Mouse (Mus musculus) CH12.LX (cell line): ENCODE measurements at regions not wholly inside any gene's neighbourhood (a gene's known extent, or its start where the extent isn't known, plus 50 kb on each side); places are given as distances from the start of the nearest gene placed in this dataset.

Experiments
- DNase-seq: peaks from one replicate; pipeline ENCODE4 v3.0.0-alpha.2; 2013; ENCODE audit errors: extremely low read depth
- H3K27ac ChIP-seq: 2 replicates; pipeline ENCODE4 v1.5.1; 2012; ENCODE audit warnings: low read depth, mild to moderate bottlenecking, control low read depth, moderate library complexity; ENCODE audit not compliant: insufficient read depth
- H3K27me3 ChIP-seq: replicated peaks from 2 replicates; pipeline ENCODE3; 2012; ENCODE audit warnings: inconsistent platforms
- H3K36me3 ChIP-seq, 2 experiments: replicated peaks in 1 of 2; 2 replicates each; pipeline versions ENCODE3 to v1.6.1; 2012; ENCODE audit warnings: inconsistent platforms in 1 of 2, low read length in 1 of 2, mild to moderate bottlenecking in 1 of 2, mixed read lengths in 1 of 2, moderate library complexity in 1 of 2; ENCODE audit not compliant: control insufficient read depth in 1 of 2, insufficient read depth in 1 of 2
- H3K4me1 ChIP-seq, 2 experiments: 2 replicates each; pipeline ENCODE4 v1.6.1; 2012; ENCODE audit warnings: inconsistent platforms in 1 of 2, moderate library complexity in 1 of 2; ENCODE audit not compliant: insufficient read depth in 2 of 2, control insufficient read depth in 1 of 2
- H3K4me2 ChIP-seq: 2 replicates; pipeline ENCODE4 v1.6.1; 2012; ENCODE audit warnings: low read depth, mild to moderate bottlenecking, control low read depth; ENCODE audit not compliant: poor library complexity, insufficient read depth, severe bottlenecking
- H3K4me3 ChIP-seq, 3 experiments: fragments of 150-350 bp in 1 of 3; sonication (generic) in 1 of 3; replicated peaks in 1 of 3; 2 replicates each; pipeline versions ENCODE3 to v1.5.1; 2011 to 2012; ENCODE audit warnings: low read depth in 2 of 3, low read length in 2 of 3, mild to moderate bottlenecking in 2 of 3, moderate library complexity in 2 of 3, control low read depth in 1 of 3, improper control_type of control experiment in 1 of 3, inconsistent platforms in 1 of 3, mixed read lengths in 1 of 3; ENCODE audit not compliant: poor library complexity in 1 of 3
- H3K79me2 ChIP-seq: replicated peaks from 2 replicates; pipeline ENCODE4 v1.6.1; 2012; ENCODE audit warnings: mild to moderate bottlenecking, moderate library complexity; ENCODE audit not compliant: control insufficient read depth, poor library complexity, insufficient read depth, severe bottlenecking; ENCODE audit errors: extremely low read depth
- H3K9ac ChIP-seq: 2 replicates; pipeline ENCODE4 v1.6.1; 2012; ENCODE audit warnings: low read depth, mild to moderate bottlenecking, control low read depth, moderate library complexity; ENCODE audit not compliant: insufficient read depth
- H3K9me3 ChIP-seq: replicated peaks from 2 replicates; pipeline ENCODE3; 2012; ENCODE audit warnings: low read length, inconsistent platforms, mixed read lengths
- BHLHE40 ChIP-seq: IDR thresholded peaks from 2 replicates; pipeline ENCODE4 v1.6.1; 2011; ENCODE audit warnings: mild to moderate bottlenecking, low read depth, low read length, improper control_type of control experiment
- CHD1 ChIP-seq: IDR thresholded peaks from 2 replicates; pipeline ENCODE4 v1.6.1; 2012; ENCODE audit warnings: low read depth, low read length, improper control_type of control experiment, inconsistent platforms
- CTCF ChIP-seq, 2 experiments: IDR thresholded peaks in 1 of 2; conservative IDR thresholded peaks in 1 of 2; 2 replicates each; pipeline ENCODE4 v1.5.1; 2011 to 2012; ENCODE audit warnings: low read depth in 2 of 2, low read length in 2 of 2, improper control_type of control experiment in 1 of 2, inconsistent platforms in 1 of 2, mild to moderate bottlenecking in 1 of 2, moderate library complexity in 1 of 2
- EP300 ChIP-seq: IDR thresholded peaks from 2 replicates; pipeline ENCODE4 v1.6.1; 2011; ENCODE audit warnings: low read length, improper control_type of control experiment
- GABPA ChIP-seq: IDR thresholded peaks from 2 replicates; pipeline ENCODE4 v1.6.1; 2012; ENCODE audit warnings: low read depth, low read length, improper control_type of control experiment, inconsistent platforms; ENCODE audit not compliant: insufficient replicate concordance
- HCFC1 ChIP-seq: IDR thresholded peaks from 2 replicates; pipeline ENCODE4 v1.6.1; 2012; ENCODE audit warnings: low read depth, mild to moderate bottlenecking, inconsistent platforms, low read length, improper control_type of control experiment
- JUN ChIP-seq: IDR thresholded peaks from 2 replicates; pipeline ENCODE4 v1.6.1; 2011; ENCODE audit warnings: low read depth, mild to moderate bottlenecking, low read length, improper control_type of control experiment, moderate library complexity; ENCODE audit not compliant: insufficient read depth
- JUND ChIP-seq: conservative IDR thresholded peaks from 2 replicates; pipeline ENCODE4 v1.6.1; 2011; ENCODE audit warnings: low read depth, low read length, improper control_type of control experiment
- KAT2A ChIP-seq: IDR thresholded peaks from 2 replicates; pipeline ENCODE4 v1.6.1; 2012; ENCODE audit warnings: low read length, improper control_type of control experiment, inconsistent platforms; ENCODE audit not compliant: insufficient replicate concordance
- MAFK ChIP-seq: IDR thresholded peaks from 2 replicates; pipeline ENCODE4 v1.6.1; 2011; ENCODE audit warnings: low read length, improper control_type of control experiment; ENCODE audit not compliant: insufficient replicate concordance
- MAZ ChIP-seq: IDR thresholded peaks from 2 replicates; pipeline ENCODE4 v1.6.1; 2012; ENCODE audit warnings: low read depth, mild to moderate bottlenecking, inconsistent platforms, low read length, improper control_type of control experiment, moderate library complexity
- MEF2A ChIP-seq: IDR thresholded peaks from 2 replicates; pipeline ENCODE4 v1.6.1; 2014; ENCODE audit warnings: low read depth, mild to moderate bottlenecking, inconsistent platforms, low read length, improper control_type of control experiment, borderline replicate concordance
- NRF1 ChIP-seq: IDR thresholded peaks from 2 replicates; pipeline ENCODE4 v1.6.1; 2014; ENCODE audit warnings: low read depth, mild to moderate bottlenecking, inconsistent platforms, low read length, improper control_type of control experiment, moderate library complexity
- UBTF ChIP-seq: IDR thresholded peaks from 2 replicates; pipeline ENCODE4 v1.6.1; 2012; ENCODE audit warnings: low read depth, mild to moderate bottlenecking, inconsistent platforms, low read length, improper control_type of control experiment, moderate library complexity
- USF1 ChIP-seq: IDR thresholded peaks from 2 replicates; pipeline ENCODE4 v1.6.1; 2014; ENCODE audit warnings: low read depth, mild to moderate bottlenecking, inconsistent platforms, low read length, improper control_type of control experiment
- ZC3H11A ChIP-seq: IDR thresholded peaks from 2 replicates; pipeline ENCODE4 v1.6.1; 2012; ENCODE audit warnings: low read depth, mild to moderate bottlenecking, inconsistent platforms, low read length, improper control_type of control experiment
- ZKSCAN1 ChIP-seq: IDR thresholded peaks from 2 replicates; pipeline ENCODE4 v1.6.1; 2012; ENCODE audit warnings: low read depth, inconsistent platforms, low read length, improper control_type of control experiment, borderline replicate concordance
- dilution Hi-C: fragments of 300-500 bp; cut with MboI; formaldehyde crosslinking; loops from 2 replicates; pipeline ENCODE4 v1.14.3; 2020; ENCODE audit warnings: low sequenced_read_pairs; ENCODE audit not compliant: extremely low pct_unique_long_range_greater_than_20kb, extremely low pct_ligation_motif_present
- in situ Hi-C: fragments of 300-500 bp; cut with MboI; formaldehyde crosslinking; loops from 3 replicates; pipeline ENCODE4 v1.14.3; 2019; ENCODE audit warnings: low sequenced_read_pairs, low pct_ligation_motif_present, low pct_unique_long_range_greater_than_20kb, mixed read lengths

DNA sequence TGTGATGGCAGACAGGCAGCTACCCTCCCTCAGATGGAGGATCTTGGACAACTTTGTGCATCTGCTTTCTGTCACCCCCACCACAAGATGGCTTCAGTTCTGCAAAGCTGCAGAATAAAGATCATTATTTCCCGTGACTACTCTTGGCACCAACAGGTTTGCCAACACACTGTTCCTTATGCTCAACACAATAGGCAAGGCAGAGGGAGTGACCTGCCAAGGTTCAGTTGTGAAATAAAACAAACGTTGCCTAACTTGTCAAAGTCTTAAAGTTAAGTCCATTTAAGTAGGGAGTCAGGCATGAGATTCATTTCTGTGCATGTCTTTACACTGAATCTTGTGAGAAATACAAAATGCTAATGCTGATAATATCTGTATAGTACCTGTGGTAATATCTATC, 193.4 kb downstream of the Lyplal1 start:
- Histone ChIP-seq H3K79me2 (no peaks in the 10 kb centered on the region), H3K27me3 (no peaks in the 10 kb centered on the region), H3K9me3 (peaks cover 54% of the 10 kb centered on the region), H3K9ac (no peak overlapping the region)
- dilution Hi-C loops, result no loop called here
- no peak for TF ChIP-seq MEF2A
- TF ChIP-seq JUN, result no peak
- TF ChIP-seq ZKSCAN1, result no peak
- no peak for TF ChIP-seq MAFK
- TF ChIP-seq, all 38 proteins: peak for 0
- DNase-seq, result no peak
- in situ Hi-C loops, result no loop called here
- Histone ChIP-seq H3K36me3 (no peaks in the 10 kb centered on the region), H3K4me2 (no peak overlapping the region), H3K4me1 (no peaks in the 10 kb centered on the region), H3K27ac (no peak overlapping the region), H3K4me3 (no peak overlapping the region)

DNA sequence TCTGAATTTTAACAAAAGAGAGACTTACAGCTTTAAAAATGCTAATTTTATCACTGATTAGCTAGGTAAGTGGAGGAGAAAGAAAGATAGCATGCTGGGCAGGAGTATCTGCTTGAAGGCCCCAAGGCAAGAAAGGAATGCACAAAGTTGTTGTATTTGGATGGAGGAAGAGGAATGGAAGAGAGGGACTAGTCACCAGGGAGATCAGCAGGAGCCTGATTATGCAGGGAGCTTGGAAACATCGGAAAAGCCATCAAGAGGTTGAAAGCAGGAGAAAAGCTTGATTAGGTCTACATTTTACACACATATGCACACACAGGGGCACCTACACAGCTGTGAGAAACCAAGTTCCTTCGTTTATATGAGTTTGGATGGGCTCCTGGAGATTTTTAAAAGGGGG, 188.1 kb downstream of the Lyplal1 start:
- Histone ChIP-seq H3K4me3 (no peak overlapping the region), H3K79me2 (no peaks in the 10 kb centered on the region)
- TF ChIP-seq MAZ (no peak), BHLHE40 (no peak), GABPA (no peak), HCFC1 (no peak), CTCF (conservative IDR thresholded peaks at IDR 0.05 in 1 of 2, IDR thresholded peaks at IDR 0.05 in 1 of 2; ENCODE audit: low read depth in 2 of 2, low read length in 2 of 2) (no peak), CHD1 (no peak), UBTF (no peak), KAT2A (no peak), USF1 (no peak), ZKSCAN1 (no peak), EP300 (no peak), ZC3H11A (no peak), NRF1 (no peak), JUND (no peak)
- TF ChIP-seq, all 38 proteins: peak for 0
- Histone ChIP-seq H3K27ac (no peak overlapping the region), H3K27me3 (no peaks in the 10 kb centered on the region), H3K4me2 (no peak overlapping the region), H3K9me3 (peaks cover 64% of the 10 kb centered on the region), H3K4me1 (no peaks in the 10 kb centered on the region), H3K9ac (no peak overlapping the region), H3K36me3 (no peaks in the 10 kb centered on the region)
- no peak for DNase-seq
- in situ Hi-C loops, result no loop called here
- dilution Hi-C loops, result no loop called here
